Mouse (Mus musculus) lung, postnatal 4 days (tissue): ENCODE measurements around the gene Ubac2.

Experiments
- DNase-seq, 2 experiments: peaks; one replicate each; pipeline ENCODE4 v3.0.0; 2021

Ubac2 gene

GRCm38 (mm10) chr14:121954129-121954528, 75.7 kb downstream of the Ubac2 start:
- no peak for DNase-seq

- DNase-seq = no peak
These were observed 76.2 kb downstream of the Ubac2 start for GRCm38 (mm10) chr14:121954608-121955007.

GRCm38 (mm10) chr14:121955176-121955795, 76.9 kb downstream of the Ubac2 start:
- no peak for DNase-seq

- no peak for DNase-seq
These were observed 77.9 kb downstream of the Ubac2 start for GRCm38 (mm10) chr14:121956291-121956690.

GRCm38 (mm10) chr14:121957176-121957871, 78.9 kb downstream of the Ubac2 start:
- no peak for DNase-seq

GRCm38 (mm10) chr14:121958041-121958750, 79.8 kb downstream of the Ubac2 start:
- DNase-seq = no peak

GRCm38 (mm10) chr14:121958751-121959537, 80.5 kb downstream of the Ubac2 start:
- no peak for DNase-seq

- no peak for DNase-seq
These were observed 81.1 kb downstream of the Ubac2 start for GRCm38 (mm10) chr14:121959538-121959980.

GRCm38 (mm10) chr14:121960031-121960430, 81.6 kb downstream of the Ubac2 start:
- DNase-seq = no peak

- DNase-seq = no peak
These were observed 82.1 kb downstream of the Ubac2 start for GRCm38 (mm10) chr14:121960531-121960930.

GRCm38 (mm10) chr14:121960997-121961396, 82.6 kb downstream of the Ubac2 start:
- no peak for DNase-seq

GRCm38 (mm10) chr14:121961496-121962127, 83.2 kb downstream of the Ubac2 start:
- no peak for DNase-seq

GRCm38 (mm10) chr14:121962128-121962890, 83.9 kb downstream of the Ubac2 start:
- no peak for DNase-seq

- no peak for DNase-seq
These were observed 85.0 kb downstream of the Ubac2 start for GRCm38 (mm10) chr14:121963251-121963941.

- no peak for DNase-seq
These were observed 85.5 kb downstream of the Ubac2 start for GRCm38 (mm10) chr14:121963942-121964335.

GRCm38 (mm10) chr14:121964990-121965389, 86.6 kb downstream of the Ubac2 start, which contains the start of gene Gpr183:
Gene Gpr183 (minus strand): TSS chr14:121965195.
- no peak for DNase-seq

- no peak for DNase-seq
These were observed 87.0 kb downstream of the Ubac2 start for GRCm38 (mm10) chr14:121965461-121965860.

- no peak for DNase-seq
These were observed 88.7 kb downstream of the Ubac2 start for GRCm38 (mm10) chr14:121967095-121967494.

- no peak for DNase-seq
These were observed 92.0 kb downstream of the Ubac2 start for GRCm38 (mm10) chr14:121970402-121970801.

- DNase-seq = no peak
These were observed 94.7 kb downstream of the Ubac2 start for GRCm38 (mm10) chr14:121973114-121973513.

- no peak for DNase-seq
These were observed 103.1 kb downstream of the Ubac2 start for GRCm38 (mm10) chr14:121981531-121981930.
